Mouse (Mus musculus) liver, embryonic 14.5 days (tissue): ENCODE data around the gene Fxyd1. TPM values are rescaled to one million over a fixed set of nuclear protein-coding genes. Genes with fewer than 3 reads are reported as not detected.
A peak's percentile ranks its signal among the peaks of the same experiment; 100 is the strongest.

Experiments
- ATAC-seq: fragments of 200-750 bp; cut with Nextera tagmentation; 2 replicates; pipeline ENCODE4 v1.8.0; 2017; ENCODE audit warnings: moderate number of reproducible peaks, mild to moderate bottlenecking, moderate library complexity; ENCODE audit not compliant: insufficient read depth
- DNase-seq, 3 experiments: peaks; one replicate each; pipeline ENCODE4 v3.0.0-alpha.2; 2012 to 2013; ENCODE audit warnings: low read depth in 3 of 3, low spot score in 3 of 3
- H3K27ac ChIP-seq: fragments of 300-500 bp; sonication (generic); 2 replicates; pipeline ENCODE4 v1.5.1; 2014; ENCODE audit warnings: moderate library complexity, mild to moderate bottlenecking, control low read depth, inconsistent platforms
- H3K27me3 ChIP-seq: fragments of 300-500 bp; sonication (generic); 2 replicates; pipeline ENCODE4 v1.6.1; 2014; ENCODE audit warnings: mild to moderate bottlenecking, low read length, moderate library complexity; ENCODE audit not compliant: control insufficient read depth, insufficient read depth
- H3K36me3 ChIP-seq: fragments of 300-500 bp; sonication (generic); replicated peaks from 2 replicates; pipeline ENCODE4 v1.6.1; 2014; ENCODE audit warnings: low read depth; ENCODE audit not compliant: control insufficient read depth, insufficient read depth
- H3K4me1 ChIP-seq, 2 experiments: fragments of 200-500 bp in 1 of 2; fragments of 300-500 bp in 1 of 2; sonication (generic) in 1 of 2; replicated peaks; 2 replicates each; pipeline ENCODE4 v1.6.1; 2012 to 2014; ENCODE audit warnings: antibody characterized with exemption in 1 of 2, inconsistent platforms in 1 of 2, low read length in 1 of 2; ENCODE audit not compliant: control insufficient read depth in 2 of 2, insufficient read depth in 2 of 2
- H3K4me2 ChIP-seq: fragments of 300-500 bp; sonication (generic); 2 replicates; pipeline ENCODE4 v1.6.1; 2014; ENCODE audit warnings: low read depth, mild to moderate bottlenecking, control low read depth, moderate library complexity
- H3K4me3 ChIP-seq, 2 experiments: fragments of 200-500 bp in 1 of 2; fragments of 300-500 bp in 1 of 2; sonication (generic) in 1 of 2; 2 replicates each; pipeline ENCODE4 v1.5.1; 2012 to 2014; ENCODE audit warnings: low read depth in 2 of 2, low read length in 2 of 2, mild to moderate bottlenecking in 2 of 2, control low read depth in 1 of 2, inconsistent platforms in 1 of 2, moderate library complexity in 1 of 2; ENCODE audit not compliant: insufficient read depth in 1 of 2
- H3K9ac ChIP-seq: fragments of 300-500 bp; sonication (generic); replicated peaks from 2 replicates; pipeline ENCODE4 v1.6.1; 2014; ENCODE audit warnings: mild to moderate bottlenecking, control low read depth, moderate library complexity
- H3K9me3 ChIP-seq: fragments of 300-500 bp; sonication (generic); 2 replicates; pipeline ENCODE4 v1.6.1; 2016; ENCODE audit warnings: low read length, mixed read lengths; ENCODE audit not compliant: control insufficient read depth
- CTCF ChIP-seq: IDR thresholded peaks from 2 replicates; pipeline ENCODE4 v1.5.1; 2016; ENCODE audit warnings: antibody characterized with exemption, low read depth, control low read depth
- EP300 ChIP-seq: IDR thresholded peaks from 2 replicates; pipeline ENCODE4 v1.6.1; 2016; ENCODE audit warnings: antibody characterized with exemption, low read depth
- WGBS: fragments of 180-500 bp; shearing (Covaris S2); extraction: QIAGEN DNeasy Blood & Tissue Kit; methylation state at CpG from one replicate; pipeline ENCODE4 v1.1.7; 2014; ENCODE audit not compliant: insufficient replicate concordance; 5-methylcytosine and 5-hydroxymethylcytosine counted together
- polyA plus RNA-seq, 2 experiments: library from polyadenylated mRNA; depleted of rRNA in 1 of 2; stranded (reverse) in 1 of 2; unstranded in 1 of 2; fragments of >200 nt; fragmentation: Nextera tagmentation in 1 of 2; extraction: Ambion mirVana in 1 of 2; gene quantifications; 2 replicates each; pipeline versions ENCODE4 v1.2.1 to v1.2.3; 2012 to 2014

Fxyd1 gene
- polyA plus RNA-seq (2012; rRNA removed) = 33.0 and 50.6 TPM in 2 replicates
- polyA plus RNA-seq (2014; fragmentation: Nextera tagmentation; extraction: Ambion mirVana) = 61.9 and 62.5 TPM in 2 replicates

DNA sequence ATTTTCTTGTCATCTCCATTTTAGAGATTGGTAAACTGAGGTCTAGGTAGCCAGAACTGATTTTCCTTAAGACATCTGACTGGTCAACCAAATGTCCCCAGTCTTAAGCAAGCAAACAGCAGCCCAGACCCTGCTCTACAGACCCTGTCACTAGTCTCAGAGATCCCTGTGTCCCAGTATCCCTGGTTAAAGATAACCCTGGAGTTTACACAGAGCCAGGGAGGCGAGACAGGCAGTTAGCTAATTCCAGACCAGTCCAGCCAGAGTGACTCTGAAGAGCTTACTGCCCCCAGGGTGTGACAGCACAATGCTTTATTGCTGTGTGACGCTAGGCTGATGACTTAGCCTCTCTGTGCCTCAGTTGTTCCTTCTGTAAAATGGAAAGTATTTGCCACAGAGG is at the start of gene Fxyd1:
Gene Fxyd1 (minus strand): TSS at position 129 of the 400 bp plus-strand sequence.
- H3K9ac ChIP-seq = no peak within 1 kb of the TSS
- H3K4me3 ChIP-seq = no peak within 1 kb of the TSS
- ATAC-seq = no peak
- H3K4me1 ChIP-seq = peaks cover 0 to 7% of the 10 kb centered on the region in 2 experiments; a peak in 1 of 4 replicates
- H3K36me3 ChIP-seq = no peaks in the 10 kb centered on the region
- no peak within 1 kb of the TSS for H3K4me2 ChIP-seq
- H3K27me3 ChIP-seq = peaks cover 12% of the 10 kb centered on the region
- no peaks in the 10 kb centered on the region for H3K9me3 ChIP-seq
- no peak for TF ChIP-seq CTCF
- TF ChIP-seq EP300 = no peak
- WGBS = 53% methylated on average over 2 of the region's 2 CpGs
- no peak within 1 kb of the TSS for H3K27ac ChIP-seq
- no peak for DNase-seq

DNA sequence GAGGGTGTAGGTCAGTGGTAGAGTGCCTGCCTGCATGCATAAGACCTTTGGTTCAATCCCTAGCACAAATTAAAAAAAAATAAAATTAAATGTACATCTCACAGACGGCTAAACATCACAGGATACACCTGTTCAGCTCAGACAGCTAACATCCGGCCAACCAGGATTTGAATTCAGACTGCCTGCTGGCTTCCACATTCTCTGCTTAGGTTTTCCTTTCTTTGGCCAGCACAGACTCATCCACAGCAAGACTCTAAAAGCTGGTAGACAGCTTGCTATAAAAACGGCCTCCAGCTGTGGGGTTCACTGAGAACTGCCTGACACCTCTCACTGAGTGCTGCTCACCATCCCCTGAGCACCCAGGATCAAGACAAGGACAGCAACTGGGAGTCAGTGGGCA is 49.2 kb upstream of the Fxyd1 start:
- DNase-seq (no peak), ATAC-seq (no peak)
- Histone ChIP-seq H3K36me3 (no peaks in the 10 kb centered on the region), H3K4me2 (no peak overlapping the region), H3K27ac (no peak overlapping the region), H3K4me1 (peaks cover 0 to 6% of the 10 kb centered on the region in 2 experiments; a peak in 1 of 4 replicates), H3K9ac (no peak overlapping the region), H3K27me3 (no peaks in the 10 kb centered on the region), H3K9me3 (no peaks in the 10 kb centered on the region), H3K4me3 (no peak overlapping the region)
- WGBS = 29% methylated on average over 3 of the region's 3 CpGs
- TF ChIP-seq EP300 (no peak), CTCF (no peak)

GRCm38 (mm10) chr7:31105061-31105768 is 48.2 kb upstream of the Fxyd1 start:
- Histone ChIP-seq H3K4me3 (no peak overlapping the region), H3K36me3 (no peaks in the 10 kb centered on the region), H3K9me3 (no peaks in the 10 kb centered on the region), H3K4me2 (no peak overlapping the region), H3K27me3 (no peaks in the 10 kb centered on the region), H3K4me1 (0 out of 4 replicates have a peak, but pooled peaks cover 0 to 1% of the 10 kb centered on the region in 2 experiments), H3K27ac (no peak overlapping the region), H3K9ac (no peak overlapping the region)
- 33% methylated on average over 15 of the region's 15 CpGs for WGBS
- DNase-seq = no peak
- no peak for ATAC-seq
- TF ChIP-seq EP300 = no peak
- TF ChIP-seq CTCF = peak; percentile 68

GRCm38 (mm10) chr7:31100786-31101185 is 43.8 kb upstream of the Fxyd1 start:
- WGBS = 53% methylated on average over 14 of the region's 14 CpGs
- H3K4me2 ChIP-seq = no peak overlapping the region
- no peak overlapping the region for H3K27ac ChIP-seq
- H3K9ac ChIP-seq = no peak overlapping the region
- no peak overlapping the region for H3K4me3 ChIP-seq
- TF ChIP-seq CTCF = no peak
- no peak for TF ChIP-seq EP300
- ATAC-seq (no peak), DNase-seq (no peak)
- no peaks in the 10 kb centered on the region for H3K9me3 ChIP-seq
- H3K27me3 ChIP-seq = no peaks in the 10 kb centered on the region
- H3K4me1 ChIP-seq = no peaks in the 10 kb centered on the region
- H3K36me3 ChIP-seq = no peaks in the 10 kb centered on the region

DNA sequence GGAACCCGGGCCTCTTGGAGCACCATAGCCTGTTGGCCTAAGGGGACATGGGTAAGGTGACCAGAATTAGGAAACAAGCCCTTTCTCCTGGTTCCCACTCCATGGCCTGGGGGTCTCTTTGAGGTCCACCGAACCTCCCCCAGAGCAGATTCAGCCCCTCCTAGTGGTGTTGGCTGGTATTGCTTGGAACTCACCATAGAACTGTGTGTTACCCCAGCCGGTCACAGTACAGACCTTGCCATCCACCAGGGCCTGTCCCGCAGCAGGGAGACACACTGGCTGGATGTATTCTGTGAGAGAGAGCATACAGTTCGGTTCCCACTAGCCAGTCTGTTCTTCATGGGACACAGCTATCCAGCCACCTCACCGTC is 42.6 kb upstream of the Fxyd1 start:
- H3K4me2 ChIP-seq = no peak overlapping the region
- no peak overlapping the region for H3K4me3 ChIP-seq
- H3K36me3 ChIP-seq = no peaks in the 10 kb centered on the region
- no peaks in the 10 kb centered on the region for H3K4me1 ChIP-seq
- no peak for ATAC-seq
- WGBS = 59% methylated on average over 6 of the region's 6 CpGs
- no peak overlapping the region for H3K9ac ChIP-seq
- no peaks in the 10 kb centered on the region for H3K9me3 ChIP-seq
- peak; percentile 44 for TF ChIP-seq CTCF
- TF ChIP-seq EP300 = no peak
- no peak overlapping the region for H3K27ac ChIP-seq
- H3K27me3 ChIP-seq = no peaks in the 10 kb centered on the region
- DNase-seq = no peak
